8 mouse cellular contexts compared by ENCODE assay signal in genomic region chr4:26247925-26248856, GRCm38 (mm10).
DNase-seq lines count a peak whose midpoint lies in the region; TF ChIP-seq lines count a peak whose summit lies in the region.

No protein-coding gene starts in this region.

- H3K4me3 ChIP-seq in lung, adult 2 months (replicated peaks; ENCODE audit: extremely low read depth, low read depth, low read length), result no peak overlapping the region

- no peaks in the 10 kb centered on the region for H3K4me1 ChIP-seq in lung, adult 2 months (ENCODE audit: control insufficient read depth, insufficient read depth, low read length)

- DNase-seq in B cell, adult 2 months, result peak; percentile 60 to 61
- peak; percentile 85 for DNase-seq in ZHBTc4 (ENCODE audit: low read depth, low spot score)
- peak; percentile 70 to 71 for DNase-seq in cerebellum, postnatal 36 days
- DNase-seq in heart, postnatal 14 days, result peak; percentile 59 to 78
- peak; percentile 79 for DNase-seq in kidney, postnatal 4 days
- DNase-seq in lung, adult 2 months, result peak; percentile 23
- DNase-seq in retina, postnatal 1 day, result peak; percentile 74
- DNase-seq in T-cell, adult 2 months (ENCODE audit: low spot score), result no peak

- TF ChIP-seq CTCF in lung, adult 2 months (IDR thresholded peaks at IDR 0.05; ENCODE audit: insufficient read depth, low read length), result peak; percentile 83

- 64% methylated on average over 13 of the region's 13 CpGs for WGBS in lung, adult 2 months

- TF ChIP-seq POLR2A in lung, adult 2 months (IDR thresholded peaks at IDR 0.05; ENCODE audit: borderline replicate concordance, extremely low read depth, low read depth, low read length), result no peak

- intact Hi-C loops in heart, postnatal 14 days (cut with DNase I), result loop anchor here (2.0 to 5.0 kb wide), 2 partner anchors 247 to 299 kb away; no protein-coding TSS in a partner anchor
